Mouse (Mus musculus) heart, postnatal 0 days (tissue): Measurements from ENCODE around the gene Fndc5.

Source experiments
- CTCF ChIP-seq: IDR thresholded peaks from 2 replicates; pipeline ENCODE4 v1.5.1; 2016; ENCODE audit warnings: antibody characterized with exemption, control low read depth, low read depth
- EP300 ChIP-seq: IDR thresholded peaks from 2 replicates; pipeline ENCODE4 v1.6.1; 2016; ENCODE audit warnings: antibody characterized with exemption, low read depth

DNA sequence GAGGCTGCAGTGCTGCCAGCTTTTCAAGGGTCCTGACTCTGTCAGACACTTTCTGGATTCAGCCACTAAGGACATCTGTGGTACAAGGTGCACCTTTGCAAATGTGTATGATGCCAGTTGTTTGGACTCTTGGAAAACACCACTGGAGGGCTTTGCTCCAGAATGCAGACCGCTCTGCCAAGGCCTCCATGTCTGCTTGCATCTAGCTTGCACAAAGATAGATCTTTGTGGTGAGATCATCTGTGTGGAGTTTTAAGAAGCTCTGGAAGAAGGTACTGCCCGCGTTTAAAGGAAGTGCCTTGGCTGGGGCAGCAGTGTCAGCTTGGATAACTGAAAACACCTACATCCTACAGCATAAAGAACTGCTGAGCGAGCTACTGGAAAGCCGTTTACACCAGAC, 6.7 kb downstream of the Fndc5 start:
- TF ChIP-seq CTCF (no peak), EP300 (no peak)
